Mouse (Mus musculus) ES-E14 (cell line): ENCODE measurements around the gene 4930402H24Rik. TPM values are rescaled to one million over a fixed set of nuclear protein-coding genes. Genes with fewer than 3 reads are reported as not detected.

Source experiments
- DNase-seq: peaks from one replicate; pipeline ENCODE4 v3.0.0-alpha.2; 2013; ENCODE audit warnings: low read depth, low spot score
- H3K27ac ChIP-seq: 2 replicates; pipeline ENCODE4 v1.5.1; 2012; ENCODE audit warnings: low read depth, mild to moderate bottlenecking, low read length, moderate library complexity, mixed read lengths; ENCODE audit not compliant: poor library complexity, insufficient read depth, severe bottlenecking
- H3K36me3 ChIP-seq: 2 replicates; pipeline ENCODE4 v1.6.1; 2012; ENCODE audit warnings: mild to moderate bottlenecking, low read length, moderate library complexity, mixed read lengths; ENCODE audit not compliant: control insufficient read depth, poor library complexity, insufficient read depth, severe bottlenecking
- H3K4me1 ChIP-seq, 2 experiments: fragments of 150-350 bp in 1 of 2; sonication (generic) in 1 of 2; 2 replicates each; pipeline ENCODE4 v1.6.1; 2012; ENCODE audit warnings: low read length in 2 of 2, mild to moderate bottlenecking in 1 of 2, mixed read lengths in 1 of 2; ENCODE audit not compliant: control insufficient read depth in 2 of 2, insufficient read depth in 2 of 2, poor library complexity in 1 of 2
- H3K4me3 ChIP-seq, 2 experiments: fragments of 150-350 bp in 1 of 2; sonication (generic) in 1 of 2; 2 replicates each; pipeline ENCODE4 v1.5.1; 2012; ENCODE audit warnings: low read length in 2 of 2, low read depth in 1 of 2, mild to moderate bottlenecking in 1 of 2, mixed read lengths in 1 of 2; ENCODE audit not compliant: insufficient read depth in 1 of 2, poor library complexity in 1 of 2, severe bottlenecking in 1 of 2
- H3K9ac ChIP-seq: 2 replicates; pipeline ENCODE4 v1.6.1; 2012; ENCODE audit warnings: low read depth, mild to moderate bottlenecking, low read length, mixed read lengths; ENCODE audit not compliant: poor library complexity, insufficient read depth, severe bottlenecking
- H3K9me3 ChIP-seq: fragments of 150-350 bp; sonication (generic); 2 replicates; pipeline ENCODE4 v1.6.1; 2012; ENCODE audit warnings: low read depth, mild to moderate bottlenecking, low read length; ENCODE audit not compliant: control insufficient read depth, insufficient read depth
- CHD2 ChIP-seq: IDR thresholded peaks from 2 replicates; pipeline ENCODE4 v1.6.1; 2014; ENCODE audit warnings: mild to moderate bottlenecking, low read depth, low read length, inconsistent platforms
- HCFC1 ChIP-seq: IDR thresholded peaks from 2 replicates; pipeline ENCODE4 v1.6.1; 2012; ENCODE audit warnings: low read length, inconsistent platforms, borderline replicate concordance; ENCODE audit not compliant: insufficient read depth
- MAFK ChIP-seq: IDR thresholded peaks from 2 replicates; pipeline ENCODE4 v1.6.1; 2014; ENCODE audit warnings: mild to moderate bottlenecking, low read depth, low read length, inconsistent platforms; ENCODE audit not compliant: insufficient read depth
- ZC3H11A ChIP-seq: IDR thresholded peaks from 2 replicates; pipeline ENCODE4 v1.6.1; 2012; ENCODE audit warnings: low read depth, mild to moderate bottlenecking, inconsistent platforms, low read length, borderline replicate concordance
- ZNF384 ChIP-seq: IDR thresholded peaks from 2 replicates; pipeline ENCODE4 v1.6.1; 2012; ENCODE audit warnings: low read depth, low read length, inconsistent platforms
- in situ Hi-C, 2 experiments: fragments of 600-800 bp; cut with MboI; formaldehyde crosslinking; loops; one replicate each; pipeline ENCODE4 v1.15.1; 2025; ENCODE audit warnings: low sequenced_read_pairs in 2 of 2, inconsistent platforms in 1 of 2; ENCODE audit not compliant: unreplicated experiment in 2 of 2
- total RNA-seq: library from RNA; depleted of rRNA; stranded (reverse); fragments of 300-350 nt; gene quantifications from 2 replicates; pipeline ENCODE4 v1.2.3, GENCODE M21; 2012

4930402H24Rik gene
- total RNA-seq, 1 experiment = 11.9 TPM

- DNase-seq = no peak
- H3K27ac ChIP-seq = no peak overlapping the region
- H3K36me3 ChIP-seq = peaks cover 2% of the 10 kb centered on the region; the same call in 1 of the 2 replicates
- TF ChIP-seq ZNF384 (no peak), HCFC1 (no peak), ZC3H11A (no peak)
- no peaks in the 10 kb centered on the region for H3K4me1 ChIP-seq
- no peaks in the 10 kb centered on the region for H3K9me3 ChIP-seq
- no peak overlapping the region for H3K4me3 ChIP-seq
- in situ Hi-C loops = no loop called here
- no peak overlapping the region for H3K9ac ChIP-seq
These were observed 172.8 kb downstream of the 4930402H24Rik start for GRCm38 (mm10) chr2:130733444-130733843.

- H3K4me1 ChIP-seq = no peaks in the 10 kb centered on the region
- in situ Hi-C loops = no loop called here
- no peak overlapping the region for H3K9ac ChIP-seq
- no peak overlapping the region for H3K27ac ChIP-seq
- peaks cover 2% of the 10 kb centered on the region; the same call in 1 of the 2 replicates for H3K36me3 ChIP-seq
- H3K9me3 ChIP-seq = no peaks in the 10 kb centered on the region
- TF ChIP-seq ZNF384 (no peak), HCFC1 (no peak), CHD2 (no peak), ZC3H11A (no peak), MAFK (no peak)
- no peak for DNase-seq
- no peak overlapping the region for H3K4me3 ChIP-seq
These were observed 174.4 kb downstream of the 4930402H24Rik start for GRCm38 (mm10) chr2:130731855-130732254.

DNA sequence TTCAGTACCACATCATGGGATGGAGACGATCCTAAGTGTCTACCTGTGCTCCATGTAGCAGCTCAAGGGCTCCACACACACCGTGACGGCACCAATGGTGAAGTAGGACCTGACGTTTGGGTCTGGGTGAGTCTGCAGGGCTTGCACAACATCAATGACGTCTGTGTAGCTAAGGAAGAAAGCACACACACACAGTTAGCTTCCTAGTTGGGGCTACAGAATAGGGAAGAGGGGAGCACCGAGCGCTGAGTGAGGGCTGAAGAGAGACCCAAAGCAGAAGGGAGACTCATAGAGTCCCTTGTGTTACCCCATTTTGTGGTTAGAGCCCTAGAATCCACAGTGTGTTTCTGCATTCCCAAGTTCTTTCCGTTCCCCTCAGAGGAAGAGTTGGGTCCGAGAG lies 175.5 kb downstream of the 4930402H24Rik start:
- H3K4me3 ChIP-seq = no peak overlapping the region
- in situ Hi-C loops = no loop called here
- H3K27ac ChIP-seq = no peak overlapping the region
- no peak for DNase-seq
- TF ChIP-seq ZC3H11A = no peak
- no peak for TF ChIP-seq HCFC1
- no peak for TF ChIP-seq ZNF384
- TF ChIP-seq CHD2 = no peak
- no peak for TF ChIP-seq MAFK
- H3K4me1 ChIP-seq = no peaks in the 10 kb centered on the region
- H3K9ac ChIP-seq = no peak overlapping the region
- H3K9me3 ChIP-seq = no peaks in the 10 kb centered on the region
- peaks cover 7% of the 10 kb centered on the region; the same call in 1 of the 2 replicates for H3K36me3 ChIP-seq

- no peak for DNase-seq
- H3K36me3 ChIP-seq = peaks cover 7% of the 10 kb centered on the region; the same call in 1 of the 2 replicates
- in situ Hi-C loops = no loop called here
- TF ChIP-seq ZNF384 = no peak
- no peak for TF ChIP-seq HCFC1
- no peak for TF ChIP-seq MAFK
- no peak for TF ChIP-seq CHD2
- no peak for TF ChIP-seq ZC3H11A
- H3K4me1 ChIP-seq = no peaks in the 10 kb centered on the region
- H3K9ac ChIP-seq = no peak overlapping the region
- no peak overlapping the region for H3K27ac ChIP-seq
- no peak overlapping the region for H3K4me3 ChIP-seq
- no peaks in the 10 kb centered on the region for H3K9me3 ChIP-seq
These were observed 177.2 kb downstream of the 4930402H24Rik start for GRCm38 (mm10) chr2:130728906-130729585.
